Mouse (Mus musculus): ENCODE results near the gene Zfp37. TPM values are rescaled to one million over a fixed set of nuclear protein-coding genes. Genes with fewer than 3 reads are reported as not detected.
A peak's percentile ranks its signal among the peaks of the same experiment; 100 is the strongest.

Zfp37 gene
- polyA plus RNA-seq, 1 experiment from 2014 or later, result 2.9 TPM

GRCm38 (mm10) chr4:62230153-62230552 lies 694 bp downstream of the Zfp37 start:
- DNase-seq (ENCODE audit: low spot score), result no peak
- Histone ChIP-seq H3K9ac (ENCODE audit: low read length) (no peak overlapping the region), H3K36me3 (ENCODE audit: control insufficient read depth, insufficient read depth, low read length) (no peaks in the 10 kb centered on the region), H3K4me2 (replicated peaks; ENCODE audit: low read depth) (no peak overlapping the region), H3K27ac (replicated peaks) (no peak overlapping the region), H3K9me3 (ENCODE audit: control insufficient read depth, low read length) (no peaks in the 10 kb centered on the region), H3K4me3 (ENCODE audit: low read depth, low read length) (no peak overlapping the region), H3K27me3 (ENCODE audit: control insufficient read depth, insufficient read depth, low read length) (no peaks in the 10 kb centered on the region), H3K4me1 (replicated peaks; ENCODE audit: control insufficient read depth, insufficient read depth) (no peaks in the 10 kb centered on the region)
- 59% methylated on average over 1 of the region's 1 CpGs for WGBS
- no peak for TF ChIP-seq CTCF (IDR thresholded peaks at IDR 0.05; ENCODE audit: low read depth)
- no peak for ATAC-seq (ENCODE audit: low FRiP score, low TSS enrichment)

- Histone ChIP-seq H3K36me3 (ENCODE audit: control insufficient read depth, insufficient read depth, low read length) (no peaks in the 10 kb centered on the region), H3K9me3 (ENCODE audit: control insufficient read depth, low read length) (no peaks in the 10 kb centered on the region), H3K27me3 (ENCODE audit: control insufficient read depth, insufficient read depth, low read length) (no peaks in the 10 kb centered on the region), H3K9ac (ENCODE audit: low read length) (no peak overlapping the region), H3K4me3 (ENCODE audit: low read depth, low read length) (no peak overlapping the region), H3K4me2 (replicated peaks; ENCODE audit: low read depth) (no peak overlapping the region), H3K4me1 (replicated peaks; ENCODE audit: control insufficient read depth, insufficient read depth) (no peaks in the 10 kb centered on the region), H3K27ac (replicated peaks) (no peak overlapping the region)
- TF ChIP-seq CTCF (IDR thresholded peaks at IDR 0.05; ENCODE audit: low read depth) (peak; percentile 57), EP300 (optimal IDR thresholded peaks at IDR 0.05) (no peak)
- no peak for ATAC-seq (ENCODE audit: low FRiP score, low TSS enrichment)
- DNase-seq (ENCODE audit: low spot score), result no peak
- 85% methylated on average over 7 of the region's 7 CpGs for WGBS
These were observed 1.4 kb downstream of the Zfp37 start for GRCm38 (mm10) chr4:62229448-62229847.

GRCm38 (mm10) chr4:62228391-62228790 lies 2.5 kb downstream of the Zfp37 start:
- Histone ChIP-seq H3K27me3 (ENCODE audit: control insufficient read depth, insufficient read depth, low read length) (no peaks in the 10 kb centered on the region), H3K4me3 (ENCODE audit: low read depth, low read length) (no peak overlapping the region), H3K36me3 (ENCODE audit: control insufficient read depth, insufficient read depth, low read length) (no peaks in the 10 kb centered on the region), H3K27ac (replicated peaks) (no peak overlapping the region), H3K9me3 (ENCODE audit: control insufficient read depth, low read length) (no peaks in the 10 kb centered on the region), H3K4me2 (replicated peaks; ENCODE audit: low read depth) (no peak overlapping the region), H3K4me1 (replicated peaks; ENCODE audit: control insufficient read depth, insufficient read depth) (no peaks in the 10 kb centered on the region), H3K9ac (ENCODE audit: low read length) (no peak overlapping the region)
- ATAC-seq (ENCODE audit: low FRiP score, low TSS enrichment) (no peak), DNase-seq (ENCODE audit: low spot score) (peak; percentile 53)
- 41% methylated on average over 10 of the region's 10 CpGs for WGBS
- no peak for TF ChIP-seq EP300 (optimal IDR thresholded peaks at IDR 0.05)
- TF ChIP-seq CTCF (IDR thresholded peaks at IDR 0.05; ENCODE audit: low read depth), result peak; percentile 78

- ATAC-seq (ENCODE audit: low FRiP score, low TSS enrichment), result no peak
- no peak overlapping the region for H3K4me2 ChIP-seq (replicated peaks; ENCODE audit: low read depth)
- peaks cover 3% of the 10 kb centered on the region; the same call in 1 of the 2 replicates for H3K4me1 ChIP-seq (replicated peaks; ENCODE audit: control insufficient read depth, insufficient read depth)
- H3K9ac ChIP-seq (ENCODE audit: low read length), result no peak overlapping the region
- DNase-seq (ENCODE audit: low spot score), result no peak
- H3K9me3 ChIP-seq (ENCODE audit: control insufficient read depth, low read length), result no peaks in the 10 kb centered on the region
- 64% methylated on average over 2 of the region's 2 CpGs for WGBS
- no peak overlapping the region for H3K27ac ChIP-seq (replicated peaks)
- H3K27me3 ChIP-seq (ENCODE audit: control insufficient read depth, insufficient read depth, low read length), result no peaks in the 10 kb centered on the region
- H3K36me3 ChIP-seq (ENCODE audit: control insufficient read depth, insufficient read depth, low read length), result no peaks in the 10 kb centered on the region
- no peak overlapping the region for H3K4me3 ChIP-seq (ENCODE audit: low read depth, low read length)
- TF ChIP-seq CTCF (IDR thresholded peaks at IDR 0.05; ENCODE audit: low read depth), result no peak
- no peak for TF ChIP-seq EP300 (optimal IDR thresholded peaks at IDR 0.05)
These were observed 17.4 kb downstream of the Zfp37 start for GRCm38 (mm10) chr4:62213490-62213889.

GRCm38 (mm10) chr4:62210035-62210434 lies 20.8 kb downstream of the Zfp37 start:
- H3K36me3 ChIP-seq (ENCODE audit: control insufficient read depth, insufficient read depth, low read length), result no peaks in the 10 kb centered on the region
- TF ChIP-seq CTCF (IDR thresholded peaks at IDR 0.05; ENCODE audit: low read depth) (peak; percentile 53), EP300 (optimal IDR thresholded peaks at IDR 0.05) (no peak)
- H3K4me2 ChIP-seq (replicated peaks; ENCODE audit: low read depth), result no peak overlapping the region
- H3K9me3 ChIP-seq (ENCODE audit: control insufficient read depth, low read length), result no peaks in the 10 kb centered on the region
- ATAC-seq (ENCODE audit: low FRiP score, low TSS enrichment) (no peak), DNase-seq (ENCODE audit: low spot score) (no peak)
- 31% methylated on average over 4 of the region's 4 CpGs for WGBS
- H3K9ac ChIP-seq (ENCODE audit: low read length), result no peak overlapping the region
- H3K27me3 ChIP-seq (ENCODE audit: control insufficient read depth, insufficient read depth, low read length), result no peaks in the 10 kb centered on the region
- H3K4me1 ChIP-seq (replicated peaks; ENCODE audit: control insufficient read depth, insufficient read depth), result peaks cover 3% of the 10 kb centered on the region; the same call in 1 of the 2 replicates
- H3K4me3 ChIP-seq (ENCODE audit: low read depth, low read length), result no peak overlapping the region
- H3K27ac ChIP-seq (replicated peaks), result no peak overlapping the region

GRCm38 (mm10) chr4:62208696-62209380 lies 22.0 kb downstream of the Zfp37 start:
- no peak for DNase-seq (ENCODE audit: low spot score)
- Histone ChIP-seq H3K4me2 (replicated peaks; ENCODE audit: low read depth) (peak overlapping the region; percentile 58), H3K4me3 (ENCODE audit: low read depth, low read length) (peak overlapping the region; percentile 64), H3K36me3 (ENCODE audit: control insufficient read depth, insufficient read depth, low read length) (peaks cover under 1% of the 10 kb centered on the region; the same call in 1 of the 2 replicates), H3K9ac (ENCODE audit: low read length) (peak overlapping the region; percentile 62), H3K27me3 (ENCODE audit: control insufficient read depth, insufficient read depth, low read length) (no peaks in the 10 kb centered on the region), H3K9me3 (ENCODE audit: control insufficient read depth, low read length) (no peaks in the 10 kb centered on the region), H3K27ac (replicated peaks) (peak overlapping the region; percentile 89), H3K4me1 (replicated peaks; ENCODE audit: control insufficient read depth, insufficient read depth) (peaks cover 3% of the 10 kb centered on the region; the same call in 1 of the 2 replicates)
- TF ChIP-seq EP300 (optimal IDR thresholded peaks at IDR 0.05), result no peak
- TF ChIP-seq CTCF (IDR thresholded peaks at IDR 0.05; ENCODE audit: low read depth), result peak; percentile 35; the same call in 1 of the 2 replicates
- WGBS, result 5% methylated on average over 19 of the region's 19 CpGs
- peak; percentile 64 for ATAC-seq (ENCODE audit: low FRiP score, low TSS enrichment)

All from stomach, postnatal 0 days (tissue).